Mouse (Mus musculus): ENCODE results near the gene Clec11a. TPM values are rescaled to one million over a fixed set of nuclear protein-coding genes. Genes with fewer than 3 reads are reported as not detected.
A peak's percentile ranks its signal among the peaks of the same experiment; 100 is the strongest.

The Clec11a gene
- polyA plus RNA-seq, 1 experiment: 4.0 TPM

DNA sequence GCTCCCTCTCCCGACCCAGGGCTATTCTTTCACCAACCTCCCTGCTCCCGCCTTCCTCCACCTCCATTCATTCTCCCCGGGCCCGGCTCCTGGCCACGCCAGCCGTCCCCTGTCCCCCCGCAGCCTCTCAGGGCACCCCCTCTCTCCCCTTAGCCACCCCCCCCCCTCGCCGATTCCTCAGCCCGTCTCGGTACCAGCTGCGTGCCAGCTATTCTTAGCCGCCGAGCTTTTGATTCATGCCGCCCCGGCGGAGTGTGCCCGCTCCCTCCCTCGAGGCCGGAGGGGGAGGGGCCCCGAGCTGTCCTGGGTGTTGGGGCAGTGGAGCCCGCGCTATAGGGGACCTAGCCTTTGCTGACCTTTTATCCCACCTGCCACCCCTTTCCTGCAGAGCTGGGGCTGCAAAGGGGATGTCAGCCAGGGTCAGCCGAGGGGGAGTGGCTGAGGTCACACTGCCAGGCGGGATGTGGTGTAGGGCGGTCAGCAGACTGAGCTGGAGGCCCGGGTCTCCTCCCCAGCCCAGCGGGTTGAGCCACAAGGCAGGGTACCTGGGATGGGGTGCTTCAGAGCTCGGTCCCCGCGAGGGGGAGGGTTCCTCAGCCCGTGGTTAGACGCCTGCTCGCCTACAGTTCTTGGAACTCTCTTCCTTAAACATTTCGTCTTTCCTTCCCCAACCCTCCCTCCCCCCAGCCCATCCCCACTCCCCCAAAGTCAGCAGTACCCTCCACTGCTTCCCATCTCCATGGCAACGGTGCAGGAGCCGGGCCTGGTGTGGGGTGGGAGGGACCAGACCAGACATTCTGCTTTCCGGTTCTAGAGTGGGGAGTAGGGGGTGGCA is 4.4 kb upstream of the Clec11a start:
- Histone ChIP-seq H3K4me3 (ENCODE audit: extremely low read depth, insufficient read depth, insufficient read length) (peak overlapping the region; percentile 55; the same call in 1 of the 2 replicates), H3K27me3 (ENCODE audit: control insufficient read depth, insufficient read depth, low read length) (peaks cover 6% of the 10 kb centered on the region; the same call in 1 of the 2 replicates), H3K4me1 (ENCODE audit: control insufficient read depth, insufficient read depth, insufficient read length) (peaks cover 23% of the 10 kb centered on the region), H3K27ac (ENCODE audit: insufficient read depth, low read length) (peak overlapping the region; percentile 48), H3K36me3 (ENCODE audit: control insufficient read depth, insufficient read depth, low read length) (no peaks in the 10 kb centered on the region)
- DNase-seq (ENCODE audit: low read depth in 1 of 2, low spot score in 2 of 2): peak in 1 of 2 experiments; percentile 56
- TF ChIP-seq CTCF (IDR thresholded peaks at IDR 0.05; ENCODE audit: extremely low read depth, insufficient read depth, insufficient read length, insufficient replicate concordance): no peak
- TF ChIP-seq POLR2A (IDR thresholded peaks at IDR 0.05; ENCODE audit: low read depth, low read length): no peak
- WGBS: 1% methylated on average over 37 of the region's 38 CpGs

DNA sequence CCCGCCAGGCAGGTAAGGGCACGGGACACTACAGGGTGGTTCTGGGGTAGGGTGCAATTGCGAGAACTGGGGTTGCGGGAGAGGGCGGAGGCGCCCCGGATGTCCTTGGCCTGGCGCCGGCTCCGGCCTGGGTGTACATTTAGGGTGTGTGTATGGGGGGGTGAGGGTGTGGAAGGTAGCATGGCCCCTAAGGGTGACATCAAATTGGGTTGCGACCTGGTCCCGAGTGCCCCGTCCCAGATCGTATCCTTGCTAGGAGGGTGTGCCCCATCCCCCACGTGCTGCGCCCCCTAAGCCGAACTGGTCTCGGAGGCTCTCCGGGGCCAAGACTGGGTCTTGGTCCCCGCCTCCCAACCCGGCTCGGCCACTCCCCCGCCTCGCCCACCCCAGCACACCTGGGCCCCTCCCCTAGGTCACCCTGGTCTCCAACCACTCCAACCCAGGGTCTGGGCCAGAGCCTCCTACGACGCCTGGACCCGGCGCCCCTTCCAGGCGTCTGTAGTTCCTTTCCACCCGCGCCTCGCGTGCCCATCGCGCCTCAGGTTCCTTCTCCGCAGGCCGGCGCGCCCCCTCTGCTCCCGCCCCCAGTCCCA is 3.7 kb upstream of the Clec11a start:
- Histone ChIP-seq H3K36me3 (ENCODE audit: control insufficient read depth, insufficient read depth, low read length) (no peaks in the 10 kb centered on the region), H3K4me1 (ENCODE audit: control insufficient read depth, insufficient read depth, insufficient read length) (peaks cover 29% of the 10 kb centered on the region), H3K27ac (ENCODE audit: insufficient read depth, low read length) (no peak overlapping the region), H3K27me3 (ENCODE audit: control insufficient read depth, insufficient read depth, low read length) (peaks cover 6% of the 10 kb centered on the region; the same call in 1 of the 2 replicates), H3K4me3 (ENCODE audit: extremely low read depth, insufficient read depth, insufficient read length) (peak overlapping the region; percentile 55; the same call in 1 of the 2 replicates)
- DNase-seq (ENCODE audit: low read depth in 1 of 2, low spot score in 2 of 2): peak in 1 of 2 experiments; percentile 40
- TF ChIP-seq CTCF (IDR thresholded peaks at IDR 0.05; ENCODE audit: extremely low read depth, insufficient read depth, insufficient read length, insufficient replicate concordance) (no peak), POLR2A (IDR thresholded peaks at IDR 0.05; ENCODE audit: low read depth, low read length) (no peak)
- 2% methylated on average over 39 of the region's 40 CpGs for WGBS

DNA sequence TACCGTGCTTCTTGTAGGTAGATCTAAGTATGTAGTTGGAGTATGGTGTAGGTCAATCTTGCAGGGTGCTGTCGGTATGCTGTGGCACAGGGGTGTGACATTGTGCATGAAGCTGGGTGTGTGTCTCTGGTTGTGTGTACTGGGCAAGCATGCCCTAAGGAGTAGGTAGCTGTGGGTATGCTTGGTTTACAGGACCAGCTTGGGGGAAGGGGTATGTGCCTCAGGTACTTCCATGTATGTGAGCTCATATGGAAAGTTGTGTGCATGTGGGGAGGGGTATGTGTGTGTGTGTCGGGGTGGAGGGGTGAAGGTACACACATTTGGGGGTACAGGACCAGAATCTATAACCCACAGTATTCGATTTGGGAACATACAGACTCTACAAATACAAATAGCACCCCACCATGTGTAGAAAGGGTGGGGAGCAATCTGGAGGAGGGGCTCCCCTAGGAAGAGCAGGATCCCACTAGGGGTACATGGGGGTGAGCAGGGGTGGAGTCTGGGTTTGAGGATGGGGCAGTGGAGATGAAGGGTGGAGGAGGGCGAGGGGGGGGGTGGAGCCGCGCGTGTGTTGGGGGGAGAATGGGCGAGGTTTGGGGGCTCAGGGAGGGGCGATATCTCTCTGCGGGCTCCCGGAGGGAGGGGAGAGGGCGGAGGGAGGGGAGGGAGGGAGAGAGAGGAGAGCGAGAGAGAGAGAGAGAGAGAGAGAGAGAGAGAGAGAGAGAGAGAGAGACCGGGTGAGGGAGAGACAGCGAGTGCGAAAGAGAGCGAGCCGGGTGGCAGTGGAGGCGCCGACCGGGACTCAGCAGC is 3.0 kb upstream of the Clec11a start, which contains the start of gene Shank1:
Shank1 (plus strand) TSS at position 779 of the 810 bp plus-strand sequence.
- peaks cover 29% of the 10 kb centered on the region for H3K4me1 ChIP-seq (ENCODE audit: control insufficient read depth, insufficient read depth, insufficient read length)
- 38% methylated on average over 9 of the region's 22 CpGs for WGBS
- H3K27ac ChIP-seq (ENCODE audit: insufficient read depth, low read length): no peak within 1 kb of the TSS; the same call in 1 of the 2 replicates
- DNase-seq (ENCODE audit: low read depth in 1 of 2, low spot score in 2 of 2): no peak
- TF ChIP-seq CTCF (IDR thresholded peaks at IDR 0.05; ENCODE audit: extremely low read depth, insufficient read depth, insufficient read length, insufficient replicate concordance) (no peak), POLR2A (IDR thresholded peaks at IDR 0.05; ENCODE audit: low read depth, low read length) (no peak)
- peaks cover 6% of the 10 kb centered on the region; the same call in 1 of the 2 replicates for H3K27me3 ChIP-seq (ENCODE audit: control insufficient read depth, insufficient read depth, low read length)
- no peaks in the 10 kb centered on the region for H3K36me3 ChIP-seq (ENCODE audit: control insufficient read depth, insufficient read depth, low read length)
- peak within 1 kb of the TSS; percentile 55; the same call in 1 of the 2 replicates for H3K4me3 ChIP-seq (ENCODE audit: extremely low read depth, insufficient read depth, insufficient read length)

- TF ChIP-seq CTCF (IDR thresholded peaks at IDR 0.05; ENCODE audit: extremely low read depth, insufficient read depth, insufficient read length, insufficient replicate concordance): no peak
- TF ChIP-seq POLR2A (IDR thresholded peaks at IDR 0.05; ENCODE audit: low read depth, low read length): no peak
- WGBS: 63% methylated on average over 9 of the region's 9 CpGs
- Histone ChIP-seq H3K27ac (ENCODE audit: insufficient read depth, low read length) (no peak overlapping the region), H3K4me1 (ENCODE audit: control insufficient read depth, insufficient read depth, insufficient read length) (peaks cover 30% of the 10 kb centered on the region), H3K36me3 (ENCODE audit: control insufficient read depth, insufficient read depth, low read length) (no peaks in the 10 kb centered on the region), H3K27me3 (ENCODE audit: control insufficient read depth, insufficient read depth, low read length) (peaks cover 6% of the 10 kb centered on the region; the same call in 1 of the 2 replicates), H3K4me3 (ENCODE audit: extremely low read depth, insufficient read depth, insufficient read length) (no peak overlapping the region)
- no peak for DNase-seq (ENCODE audit: low read depth in 1 of 2, low spot score in 2 of 2)
These were observed 739 bp upstream of the Clec11a start for GRCm38 (mm10) chr7:44307261-44308020.

DNA sequence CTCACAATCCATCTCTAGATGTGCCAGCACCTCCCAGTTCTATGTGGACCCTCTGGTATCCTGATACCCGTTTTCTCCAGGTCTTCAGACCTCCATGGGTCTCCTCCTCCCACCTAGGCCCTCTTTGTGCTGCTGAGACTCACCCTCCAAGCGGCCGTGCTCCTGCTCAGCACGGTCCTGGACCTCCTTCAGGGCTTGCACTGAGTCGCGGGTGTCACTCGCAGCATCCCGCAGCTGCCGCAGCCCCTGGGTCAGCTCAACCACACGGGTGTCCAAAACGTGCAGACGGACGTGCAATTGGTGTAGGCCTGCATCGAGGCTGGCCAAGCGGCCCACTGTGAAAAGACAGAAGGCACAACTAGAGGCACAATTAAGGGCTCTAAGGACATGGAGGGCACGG is 1.0 kb downstream of the Clec11a start:
- WGBS: 29% methylated on average over 16 of the region's 16 CpGs
- peaks cover 17% of the 10 kb centered on the region for H3K4me1 ChIP-seq (ENCODE audit: control insufficient read depth, insufficient read depth, insufficient read length)
- DNase-seq (ENCODE audit: low read depth in 1 of 2, low spot score in 2 of 2): peak in 1 of 2 experiments; percentile 28
- 0 out of 2 replicates have a peak, but pooled peaks cover 2% of the 10 kb centered on the region for H3K27me3 ChIP-seq (ENCODE audit: control insufficient read depth, insufficient read depth, low read length)
- no peaks in the 10 kb centered on the region for H3K36me3 ChIP-seq (ENCODE audit: control insufficient read depth, insufficient read depth, low read length)
- H3K4me3 ChIP-seq (ENCODE audit: extremely low read depth, insufficient read depth, insufficient read length): peak overlapping the region; percentile 6; the same call in 1 of the 2 replicates
- peak overlapping the region; percentile 85 for H3K27ac ChIP-seq (ENCODE audit: insufficient read depth, low read length)
- TF ChIP-seq CTCF (IDR thresholded peaks at IDR 0.05; ENCODE audit: extremely low read depth, insufficient read depth, insufficient read length, insufficient replicate concordance) (no peak), POLR2A (IDR thresholded peaks at IDR 0.05; ENCODE audit: low read depth, low read length) (no peak)

Data from spleen, adult 2 months (tissue).